Mouse (Mus musculus) kidney, embryonic 15.5 days (tissue): ENCODE measurements at regions not wholly inside any gene's neighbourhood (a gene's known extent, or its start where the extent isn't known, plus 50 kb on each side); places are given as distances from the start of the nearest gene placed in this dataset.
A peak's percentile ranks its signal among the peaks of the same experiment; 100 is the strongest.

ENCODE experiments used
- ATAC-seq: fragments of 200-750 bp; cut with Nextera tagmentation; replicated peaks from 2 replicates; pipeline ENCODE4 v1.8.0; 2017; ENCODE audit warnings: moderate TSS enrichment; ENCODE audit not compliant: low FRiP score
- H3K27ac ChIP-seq: fragments of 300-500 bp; sonication (generic); 2 replicates; pipeline ENCODE4 v1.5.1; 2015; ENCODE audit warnings: mild to moderate bottlenecking, inconsistent platforms
- H3K27me3 ChIP-seq: fragments of 300-500 bp; sonication (generic); 2 replicates; pipeline ENCODE4 v1.6.1; 2015; ENCODE audit warnings: inconsistent platforms
- H3K36me3 ChIP-seq: fragments of 300-500 bp; sonication (generic); 2 replicates; pipeline ENCODE4 v1.6.1; 2015; ENCODE audit warnings: inconsistent platforms
- H3K4me1 ChIP-seq: fragments of 300-500 bp; sonication (generic); 2 replicates; pipeline ENCODE4 v1.6.1; 2015; ENCODE audit warnings: inconsistent platforms
- H3K4me2 ChIP-seq: fragments of 300-500 bp; sonication (generic); 2 replicates; pipeline ENCODE4 v1.6.1; 2015; ENCODE audit warnings: moderate library complexity, mild to moderate bottlenecking, inconsistent platforms
- H3K4me3 ChIP-seq: fragments of 300-500 bp; sonication (generic); replicated peaks from 2 replicates; pipeline ENCODE4 v1.5.1; 2015; ENCODE audit warnings: mild to moderate bottlenecking, inconsistent platforms
- H3K9ac ChIP-seq: fragments of 300-500 bp; sonication (generic); 2 replicates; pipeline ENCODE4 v1.6.1; 2015; ENCODE audit warnings: mild to moderate bottlenecking, inconsistent platforms
- H3K9me3 ChIP-seq: fragments of 300-500 bp; sonication (generic); replicated peaks from 2 replicates; pipeline ENCODE4 v1.6.1; 2016; ENCODE audit warnings: inconsistent platforms
- WGBS: fragments of 180-500 bp; shearing (Covaris S2); methylation state at CpG from one replicate; pipeline ENCODE4 v1.1.7; 2015; ENCODE audit warnings: mixed read lengths; 5-methylcytosine and 5-hydroxymethylcytosine counted together

DNA sequence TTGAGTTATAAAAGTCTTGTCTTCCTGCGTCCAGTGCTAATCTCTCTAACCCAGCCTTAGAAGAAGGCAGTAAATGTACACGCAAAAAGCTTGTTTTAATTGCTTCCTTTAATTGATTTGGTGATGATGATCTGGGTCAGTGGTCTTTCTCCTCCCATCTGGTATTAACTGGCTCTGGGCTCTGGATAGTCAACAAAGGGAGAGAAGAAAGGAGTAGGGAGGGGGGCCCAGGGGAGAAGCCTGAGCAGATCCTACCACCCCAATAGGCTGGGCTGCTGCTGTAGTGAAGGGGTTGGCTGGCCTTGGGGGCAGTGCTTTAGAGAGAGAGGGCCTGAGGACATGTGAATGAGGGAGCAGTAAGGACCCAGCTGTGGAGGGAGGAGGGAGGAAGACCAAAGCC lies 135.0 kb upstream of the Lemd2 start:
- 30% methylated on average over 2 of the region's 2 CpGs for WGBS
- no peak for ATAC-seq
- Histone ChIP-seq H3K4me2 (no peak overlapping the region), H3K27ac (no peak overlapping the region), H3K4me3 (no peak overlapping the region), H3K4me1 (peaks cover 35% of the 10 kb centered on the region), H3K27me3 (no peaks in the 10 kb centered on the region), H3K36me3 (no peaks in the 10 kb centered on the region), H3K9ac (no peak overlapping the region), H3K9me3 (no peaks in the 10 kb centered on the region)

DNA sequence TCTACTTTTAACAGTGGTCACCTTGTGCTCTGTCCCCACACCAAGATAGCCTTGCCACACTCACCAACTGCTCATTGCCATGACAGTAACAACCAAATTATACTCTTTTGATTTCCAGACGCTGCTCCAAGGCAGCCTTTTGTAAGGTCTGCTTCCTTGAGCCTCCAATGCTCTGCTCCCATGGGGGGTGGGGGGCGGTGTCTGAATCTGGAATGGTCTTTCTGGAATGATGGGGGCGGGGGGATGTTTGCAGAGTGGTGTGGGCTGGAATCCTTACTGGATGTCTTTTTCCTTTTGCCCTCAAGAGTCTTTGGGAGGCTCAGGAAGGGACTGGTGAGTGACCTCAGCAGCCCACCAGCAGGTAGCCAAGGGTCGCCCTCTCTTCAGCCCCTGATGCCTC lies 131.4 kb upstream of the Lemd2 start:
- 52% methylated on average over 4 of the region's 4 CpGs for WGBS
- ATAC-seq, result no peak

DNA sequence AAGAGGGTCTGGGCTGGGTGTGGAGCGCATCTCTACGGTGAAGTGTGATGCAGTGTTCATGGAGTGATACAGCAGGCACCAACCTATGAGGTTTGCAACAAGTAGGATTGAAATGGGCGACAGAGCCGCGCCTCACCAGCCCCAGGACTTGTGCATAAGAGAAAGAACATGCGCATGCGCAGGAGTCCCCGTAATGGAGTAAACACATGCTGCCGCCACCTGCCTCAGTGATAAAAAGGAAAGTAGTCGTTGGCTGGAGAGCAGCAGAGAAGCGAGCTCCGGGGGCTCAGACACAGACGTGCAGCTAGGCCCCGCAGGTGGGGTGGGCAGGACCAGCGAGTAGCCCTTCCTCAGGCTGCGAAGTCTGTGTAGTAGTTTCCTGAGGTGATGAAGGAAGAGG lies 129.3 kb upstream of the Lemd2 start:
- Histone ChIP-seq H3K4me3 (no peak overlapping the region), H3K27me3 (no peaks in the 10 kb centered on the region), H3K4me2 (no peak overlapping the region), H3K9ac (no peak overlapping the region), H3K4me1 (peaks cover 39% of the 10 kb centered on the region), H3K27ac (no peak overlapping the region), H3K36me3 (no peaks in the 10 kb centered on the region), H3K9me3 (no peaks in the 10 kb centered on the region)
- 86% methylated on average over 16 of the region's 16 CpGs for WGBS
- no peak for ATAC-seq

More for the DNA sequence above, 131.4 kb upstream of the Lemd2 start:
- peaks cover 32% of the 10 kb centered on the region for H3K4me1 ChIP-seq
- no peaks in the 10 kb centered on the region for H3K27me3 ChIP-seq
- H3K9ac ChIP-seq, result no peak overlapping the region
- H3K27ac ChIP-seq, result peak overlapping the region; percentile 48; the same call in 1 of the 2 replicates
- no peaks in the 10 kb centered on the region for H3K36me3 ChIP-seq
- H3K9me3 ChIP-seq, result no peaks in the 10 kb centered on the region
- H3K4me2 ChIP-seq, result peak overlapping the region; percentile 10; the same call in 1 of the 2 replicates
- no peak overlapping the region for H3K4me3 ChIP-seq

DNA sequence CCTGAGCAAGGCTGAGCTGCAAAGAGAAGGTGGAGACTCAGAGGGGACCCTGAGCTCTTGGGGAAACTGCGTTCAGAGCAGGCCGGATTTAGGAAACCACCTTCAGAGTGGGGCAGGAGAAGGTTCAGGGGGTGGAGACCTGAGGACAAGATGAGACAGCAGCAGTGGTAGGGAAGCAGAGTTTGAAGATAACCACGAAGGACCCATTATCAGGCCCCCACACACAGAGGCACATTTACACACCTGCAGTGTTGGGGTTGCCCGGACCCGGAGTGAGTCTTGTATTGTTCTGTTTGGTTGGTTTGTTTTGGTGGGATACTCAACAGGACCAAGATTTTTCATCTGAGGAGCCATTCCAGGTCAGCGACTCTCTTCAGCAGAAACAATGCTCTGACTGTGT lies 128.9 kb upstream of the Lemd2 start:
- peaks cover 39% of the 10 kb centered on the region for H3K4me1 ChIP-seq
- no peak overlapping the region for H3K4me2 ChIP-seq
- no peak overlapping the region for H3K27ac ChIP-seq
- H3K27me3 ChIP-seq, result no peaks in the 10 kb centered on the region
- ATAC-seq, result no peak
- no peak overlapping the region for H3K4me3 ChIP-seq
- H3K9ac ChIP-seq, result no peak overlapping the region
- H3K36me3 ChIP-seq, result no peaks in the 10 kb centered on the region
- 88% methylated on average over 6 of the region's 6 CpGs for WGBS
- H3K9me3 ChIP-seq, result no peaks in the 10 kb centered on the region

DNA sequence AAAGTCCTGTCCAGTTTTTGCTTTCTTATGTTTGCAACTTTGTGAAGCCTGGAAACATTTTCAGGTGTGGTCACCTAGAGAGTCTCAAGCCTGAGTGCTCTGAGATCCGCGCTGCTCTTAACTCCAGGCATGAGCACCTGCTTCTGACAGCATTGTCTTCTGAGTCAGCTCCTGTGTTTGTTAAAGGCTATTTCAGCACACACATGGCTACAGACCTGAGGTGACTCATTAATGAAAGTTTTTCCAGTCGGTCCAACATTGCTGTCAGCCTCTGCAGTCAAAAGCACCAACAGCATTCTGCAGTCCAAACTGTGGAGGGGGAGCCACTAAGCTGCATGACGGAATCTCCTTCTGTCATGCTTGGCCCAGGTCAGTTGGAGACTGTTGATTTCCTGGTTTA lies 127.8 kb upstream of the Lemd2 start:
- Histone ChIP-seq H3K27me3 (no peaks in the 10 kb centered on the region), H3K36me3 (no peaks in the 10 kb centered on the region), H3K4me1 (peaks cover 33% of the 10 kb centered on the region), H3K27ac (no peak overlapping the region), H3K9me3 (no peaks in the 10 kb centered on the region), H3K4me3 (no peak overlapping the region), H3K9ac (no peak overlapping the region), H3K4me2 (no peak overlapping the region)
- 69% methylated on average over 4 of the region's 4 CpGs for WGBS
- ATAC-seq, result no peak

DNA sequence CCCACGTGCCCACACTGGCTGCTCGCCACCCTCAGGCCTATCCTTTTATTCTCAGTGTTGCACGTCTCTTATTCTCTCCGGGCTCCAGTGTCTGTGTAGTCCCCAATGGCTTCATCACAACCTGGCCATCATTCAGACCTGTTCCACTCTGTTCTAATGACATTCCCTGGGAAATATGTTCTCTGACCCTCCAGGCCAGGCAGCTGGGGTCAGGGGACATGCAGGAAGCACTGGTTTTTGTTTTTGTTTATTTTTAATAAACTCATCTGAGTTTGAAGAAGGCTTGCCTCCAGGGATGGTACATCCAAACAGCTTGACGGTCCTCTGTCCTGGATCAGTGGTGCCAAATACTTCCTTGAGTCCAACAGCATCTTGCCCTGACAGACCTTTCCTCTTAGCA lies 127.4 kb upstream of the Lemd2 start:
- no peaks in the 10 kb centered on the region; the same call in 1 of the 2 replicates for H3K27me3 ChIP-seq
- H3K9ac ChIP-seq, result no peak overlapping the region
- no peak overlapping the region for H3K4me3 ChIP-seq
- H3K9me3 ChIP-seq, result no peaks in the 10 kb centered on the region
- no peaks in the 10 kb centered on the region for H3K36me3 ChIP-seq
- ATAC-seq, result no peak
- WGBS, result 77% methylated on average over 5 of the region's 5 CpGs
- H3K4me1 ChIP-seq, result peaks cover 28% of the 10 kb centered on the region
- no peak overlapping the region for H3K27ac ChIP-seq
- no peak overlapping the region for H3K4me2 ChIP-seq

DNA sequence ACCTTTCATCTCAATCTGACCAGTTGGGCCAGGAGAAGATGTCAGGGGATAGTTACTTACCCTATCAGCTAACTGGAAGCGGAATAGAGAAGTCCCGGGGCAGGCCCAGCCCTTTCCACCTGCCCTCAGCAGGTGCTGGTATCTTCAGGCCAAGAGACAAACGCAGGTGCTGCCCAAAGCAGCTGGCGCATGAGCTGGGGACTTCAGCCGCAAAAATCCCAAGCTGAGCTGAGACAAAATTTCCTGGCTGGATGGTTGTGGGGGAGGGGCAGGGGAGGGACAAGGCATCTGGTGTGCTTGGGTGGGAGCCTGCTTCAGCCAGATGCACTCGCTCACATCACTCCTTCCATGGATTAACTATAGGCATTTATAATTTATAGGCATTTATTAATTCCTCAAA lies 125.5 kb upstream of the Lemd2 start:
- no peak for ATAC-seq

DNA sequence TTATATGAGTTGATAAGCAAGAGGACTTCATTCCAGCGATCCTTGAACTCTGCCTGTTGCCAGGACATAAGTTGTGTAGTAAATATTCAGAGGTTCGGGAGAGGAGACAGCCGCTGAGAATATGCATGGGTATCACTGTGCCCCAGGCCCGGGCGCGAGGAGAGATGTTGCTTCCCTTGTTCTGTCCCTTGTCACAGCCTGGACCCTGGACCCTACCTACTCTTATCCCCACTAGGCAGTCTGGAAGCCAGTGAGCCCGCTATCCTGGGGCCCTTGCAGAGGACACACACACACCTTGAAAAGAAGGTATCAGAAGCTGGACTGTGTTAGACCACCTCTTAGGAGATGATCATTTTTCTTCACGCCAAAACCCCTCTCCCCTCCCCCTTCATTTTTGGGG lies 124.9 kb upstream of the Lemd2 start:
- ATAC-seq, result no peak
- H3K4me2 ChIP-seq, result no peak overlapping the region
- peaks cover 19% of the 10 kb centered on the region for H3K27me3 ChIP-seq
- H3K9ac ChIP-seq, result no peak overlapping the region
- no peak overlapping the region for H3K4me3 ChIP-seq
- H3K4me1 ChIP-seq, result peaks cover 20% of the 10 kb centered on the region
- no peak overlapping the region for H3K27ac ChIP-seq
- no peaks in the 10 kb centered on the region for H3K9me3 ChIP-seq
- H3K36me3 ChIP-seq, result no peaks in the 10 kb centered on the region
- WGBS, result 87% methylated on average over 8 of the region's 8 CpGs

More for the DNA sequence above, 125.5 kb upstream of the Lemd2 start:
- Histone ChIP-seq H3K27ac (no peak overlapping the region), H3K9me3 (no peaks in the 10 kb centered on the region), H3K27me3 (peaks cover 16% of the 10 kb centered on the region), H3K36me3 (no peaks in the 10 kb centered on the region), H3K9ac (no peak overlapping the region), H3K4me2 (no peak overlapping the region), H3K4me1 (peaks cover 18% of the 10 kb centered on the region), H3K4me3 (no peak overlapping the region)
- WGBS, result 61% methylated on average over 6 of the region's 6 CpGs

DNA sequence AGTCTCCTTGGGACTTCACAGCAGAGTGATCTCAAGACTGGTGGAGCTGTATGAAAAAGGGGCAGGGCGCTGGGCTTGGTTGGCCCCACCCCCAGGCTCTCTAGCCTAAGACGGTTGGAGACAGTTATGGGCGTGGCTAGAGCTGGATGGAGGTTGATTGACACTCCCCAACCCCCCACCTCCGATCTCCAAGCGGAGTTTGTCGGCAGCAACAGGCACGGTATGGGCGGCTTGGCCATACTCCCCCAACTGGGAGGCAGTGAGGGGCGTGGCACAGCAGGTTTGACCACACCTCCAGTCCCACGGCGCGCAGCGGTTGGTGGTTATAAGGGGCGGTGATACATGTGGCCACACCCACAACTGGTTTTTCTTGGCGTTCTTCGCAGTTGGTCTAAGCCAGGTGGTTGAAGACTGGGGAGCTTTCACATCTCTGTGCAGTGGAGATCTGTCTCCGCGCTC lies 120.8 kb upstream of the Lemd2 start:
- H3K27ac ChIP-seq, result no peak overlapping the region
- peak overlapping the region; percentile 59 for H3K4me2 ChIP-seq
- H3K9ac ChIP-seq, result no peak overlapping the region
- 7% methylated on average over 18 of the region's 18 CpGs for WGBS
- H3K4me1 ChIP-seq, result peaks cover 19% of the 10 kb centered on the region
- H3K9me3 ChIP-seq, result no peaks in the 10 kb centered on the region
- ATAC-seq, result peak; percentile 90
- H3K27me3 ChIP-seq, result peaks cover 20% of the 10 kb centered on the region
- H3K36me3 ChIP-seq, result no peaks in the 10 kb centered on the region
- peak overlapping the region; percentile 28 for H3K4me3 ChIP-seq

DNA sequence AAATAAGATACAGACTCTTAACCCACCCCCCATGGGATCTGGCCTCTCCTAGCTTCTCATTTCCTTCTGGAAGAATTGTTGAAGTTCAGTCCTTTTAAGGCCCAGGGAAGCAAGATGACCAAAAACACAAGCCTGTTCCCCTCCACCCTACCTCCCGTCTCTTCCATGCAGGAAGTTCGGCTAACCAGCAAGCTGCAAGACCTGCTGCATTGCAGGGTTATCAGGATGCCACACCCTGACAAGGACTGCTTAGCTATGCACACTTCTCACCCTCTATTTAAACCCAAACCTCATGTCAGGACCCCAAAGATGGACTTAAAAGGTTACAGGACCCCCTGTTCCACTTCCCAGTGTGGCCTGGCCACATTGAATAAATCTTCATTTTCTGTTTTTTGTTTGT lies 119.2 kb upstream of the Lemd2 start:
- no peaks in the 10 kb centered on the region for H3K36me3 ChIP-seq
- no peak overlapping the region for H3K4me3 ChIP-seq
- no peak for ATAC-seq
- peaks cover 21% of the 10 kb centered on the region for H3K4me1 ChIP-seq
- no peak overlapping the region for H3K9ac ChIP-seq
- H3K9me3 ChIP-seq, result no peaks in the 10 kb centered on the region
- 56% methylated on average over 2 of the region's 2 CpGs for WGBS
- peaks cover 20% of the 10 kb centered on the region for H3K27me3 ChIP-seq
- H3K4me2 ChIP-seq, result no peak overlapping the region
- no peak overlapping the region for H3K27ac ChIP-seq

DNA sequence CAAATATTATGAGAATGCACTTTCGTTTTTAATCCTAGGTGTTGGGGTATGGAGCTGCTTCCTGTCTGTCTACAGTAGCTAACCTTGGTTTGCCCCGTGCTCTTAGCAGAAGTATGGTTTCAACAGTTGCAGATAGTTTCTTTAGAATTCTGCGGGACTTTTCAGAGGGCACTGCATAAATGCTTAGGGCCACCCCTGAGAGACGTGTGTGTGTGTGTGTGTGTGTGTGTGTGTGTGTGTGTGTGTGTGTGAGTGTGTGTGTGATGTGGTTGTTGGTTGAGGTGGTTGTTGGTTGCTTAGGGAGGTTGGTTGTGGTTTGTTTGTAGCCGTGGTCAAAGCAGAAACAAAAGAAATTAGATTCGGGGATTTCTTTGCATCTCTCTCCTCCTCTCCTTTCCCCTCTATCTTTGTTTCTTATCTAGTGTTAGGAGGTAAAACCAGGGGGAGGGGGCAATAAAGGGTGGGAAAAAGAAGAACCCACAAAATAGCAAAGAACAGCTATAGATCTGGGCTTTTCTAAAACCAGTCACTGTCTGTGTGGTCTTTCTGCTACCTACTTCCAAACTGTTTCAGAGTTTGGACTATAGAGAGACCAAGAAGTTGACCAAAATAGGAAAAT lies 118.7 kb upstream of the Lemd2 start:
- no peak overlapping the region for H3K9ac ChIP-seq
- ATAC-seq, result no peak
- H3K9me3 ChIP-seq, result no peaks in the 10 kb centered on the region
- WGBS, result 68% methylated on average over 6 of the region's 6 CpGs
- H3K4me3 ChIP-seq, result no peak overlapping the region
- no peak overlapping the region for H3K4me2 ChIP-seq
- peaks cover 20% of the 10 kb centered on the region for H3K27me3 ChIP-seq
- H3K27ac ChIP-seq, result no peak overlapping the region
- H3K36me3 ChIP-seq, result no peaks in the 10 kb centered on the region
- H3K4me1 ChIP-seq, result peaks cover 26% of the 10 kb centered on the region

DNA sequence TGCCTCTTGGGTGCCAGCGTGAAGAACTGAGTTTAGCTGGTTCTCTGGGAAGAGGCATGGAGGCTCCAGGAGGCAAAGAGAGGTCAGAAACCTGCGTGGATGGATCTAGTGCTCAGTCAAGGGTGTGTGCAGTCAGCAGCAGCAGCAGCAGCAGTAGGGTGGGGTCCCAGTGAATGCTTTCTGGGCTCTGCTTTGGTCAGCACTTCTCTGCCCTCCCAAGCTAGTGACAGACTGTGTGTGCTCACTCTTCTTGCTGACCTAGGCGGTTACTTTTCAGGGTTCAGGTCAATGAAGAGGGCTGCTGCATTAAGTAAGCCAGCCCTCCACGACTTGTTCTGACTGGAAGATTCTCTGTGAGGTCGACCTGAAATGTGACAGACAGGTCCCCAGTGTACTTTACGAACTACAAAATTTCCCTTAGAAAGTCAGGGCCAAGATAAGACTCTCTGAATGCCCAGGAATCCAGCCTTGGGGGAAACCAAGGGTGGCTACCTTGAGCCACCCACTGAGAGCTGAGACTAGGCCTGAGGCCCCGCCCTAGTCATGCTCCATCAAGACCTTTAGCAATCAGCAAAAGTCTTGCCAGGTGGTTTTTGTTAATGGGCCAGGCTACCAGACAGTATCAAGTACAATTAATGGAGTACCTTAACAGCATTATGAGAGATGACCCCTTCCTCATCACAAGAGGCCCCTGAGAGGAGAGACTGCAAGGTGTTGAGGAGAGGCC lies 114.9 kb upstream of the Lemd2 start:
- WGBS, result 69% methylated on average over 7 of the region's 7 CpGs
- Histone ChIP-seq H3K4me3 (no peak overlapping the region), H3K4me2 (no peak overlapping the region), H3K4me1 (peaks cover 52% of the 10 kb centered on the region), H3K9ac (no peak overlapping the region), H3K9me3 (no peaks in the 10 kb centered on the region), H3K27ac (no peak overlapping the region), H3K27me3 (0 out of 2 replicates have a peak, but pooled peaks cover under 1% of the 10 kb centered on the region), H3K36me3 (no peaks in the 10 kb centered on the region)
- ATAC-seq, result no peak
